In genomic region chr6:115511447-115511846, GRCm38 (mm10) we compare ENCODE assay signal across 25 mouse cellular contexts. TPM values are rescaled to one million over a fixed set of nuclear protein-coding genes. Genes with fewer than 3 reads are reported as not detected.
DNase-seq lines count a peak whose midpoint lies in the region; ATAC-seq lines count a peak whose summit lies in the region.
"Had no signal": no experiment of that assay in that cellular context is flagged by ENCODE, and none has a peak within 500 bp of the region (broad histone marks: within the 10 kb centered on the region; RNA-seq: fewer than 3 reads in every experiment).

No protein-coding gene starts in this region.

- H3K4me1 ChIP-seq in kidney, embryonic 15.5 days, result no peaks in the 10 kb centered on the region
- H3K4me1 ChIP-seq in midbrain, embryonic 14.5 days (ENCODE audit: control insufficient read depth, insufficient read depth, low read length), result no peaks in the 10 kb centered on the region
- H3K4me1 ChIP-seq: embryonic facial prominence, embryonic 13.5 days; forebrain, embryonic 12.5 days; heart, embryonic 10.5 days; limb, embryonic 12.5 days; liver, embryonic 12.5 days; lung, embryonic 15.5 days; midbrain, embryonic 15.5 days; neural tube, embryonic 12.5 days had no signal

- 88% methylated on average over 3 of the region's 3 CpGs for WGBS in kidney, embryonic 15.5 days
- WGBS in midbrain, embryonic 14.5 days, result 93% methylated on average over 3 of the region's 3 CpGs

- peaks cover 4% of the 10 kb centered on the region; the same call in 1 of the 2 replicates for H3K9me3 ChIP-seq in kidney, embryonic 15.5 days (replicated peaks)
- 0 out of 2 replicates have a peak, but pooled peaks cover 4% of the 10 kb centered on the region for H3K9me3 ChIP-seq in midbrain, embryonic 14.5 days (ENCODE audit: control insufficient read depth, low read length)
- H3K9me3 ChIP-seq: forebrain, embryonic 12.5 days; heart, embryonic 10.5 days; limb, embryonic 12.5 days; liver, embryonic 12.5 days; lung, embryonic 15.5 days; midbrain, embryonic 15.5 days had no signal

- no peak overlapping the region for H3K4me3 ChIP-seq in kidney, embryonic 15.5 days (replicated peaks)
- H3K4me3 ChIP-seq in midbrain, embryonic 14.5 days (replicated peaks; ENCODE audit: low read depth, low read length), result no peak overlapping the region
- H3K4me3 ChIP-seq: embryonic facial prominence, embryonic 13.5 days; erythroblast, embryonic 14.5 days; forebrain, embryonic 12.5 days; heart, embryonic 10.5 days; limb, embryonic 12.5 days; liver, embryonic 12.5 days; lung, embryonic 15.5 days; midbrain, embryonic 15.5 days; neural tube, embryonic 12.5 days had no signal

- DNase-seq in kidney, adult 9 months, result peak; percentile 9
- peak; percentile 99 for DNase-seq in adipocyte (ENCODE audit: low spot score)
- DNase-seq in adrenal gland, postnatal 14 days, result peak; percentile 73
- peak; percentile 36 to 45 for DNase-seq in lung, postnatal 4 days
- DNase-seq in c-Kit-positive CD71-positive TER-119-positive erythroid progenitor cells, embryonic 14.5 days (ENCODE audit: low spot score), result no peak
- DNase-seq in midbrain, embryonic 14.5 days, result no peak
- DNase-seq: cerebellum, adult 8-10 months; cerebellum, postnatal 36 days; embryo, embryonic 11 days; kidney, postnatal 36 days; layer of hippocampus, postnatal 36 days; right cerebral cortex, adult 18-20 months; thymus, adult 2 months had no signal

- H3K9ac ChIP-seq in kidney, embryonic 15.5 days, result no peak overlapping the region
- no peak overlapping the region for H3K9ac ChIP-seq in midbrain, embryonic 14.5 days (replicated peaks; ENCODE audit: low read length)
- H3K9ac ChIP-seq: embryonic facial prominence, embryonic 13.5 days; forebrain, embryonic 12.5 days; limb, embryonic 12.5 days; liver, embryonic 12.5 days; lung, embryonic 15.5 days; midbrain, embryonic 15.5 days; neural tube, embryonic 12.5 days had no signal

- no peaks in the 10 kb centered on the region for H3K27me3 ChIP-seq in kidney, embryonic 15.5 days
- H3K27me3 ChIP-seq in midbrain, embryonic 14.5 days (ENCODE audit: control insufficient read depth, insufficient read depth, low read length), result no peaks in the 10 kb centered on the region
- H3K27me3 ChIP-seq: embryonic facial prominence, embryonic 13.5 days; forebrain, embryonic 12.5 days; limb, embryonic 12.5 days; liver, embryonic 12.5 days; lung, embryonic 15.5 days; midbrain, embryonic 15.5 days; neural tube, embryonic 12.5 days had no signal

- H3K36me3 ChIP-seq in kidney, embryonic 15.5 days, result no peaks in the 10 kb centered on the region
- no peaks in the 10 kb centered on the region for H3K36me3 ChIP-seq in midbrain, embryonic 14.5 days (ENCODE audit: control insufficient read depth, insufficient read depth, low read length)
- H3K36me3 ChIP-seq: embryonic facial prominence, embryonic 13.5 days; forebrain, embryonic 12.5 days; heart, embryonic 10.5 days; limb, embryonic 12.5 days; liver, embryonic 12.5 days; lung, embryonic 15.5 days; midbrain, embryonic 15.5 days; neural tube, embryonic 12.5 days had no signal

- ATAC-seq in kidney, embryonic 15.5 days (replicated peaks; ENCODE audit: low FRiP score), result no peak
- no peak for ATAC-seq in midbrain, embryonic 14.5 days (ENCODE audit: low FRiP score, low TSS enrichment)
- ATAC-seq: hindbrain, postnatal 0 days; intestine, embryonic 16.5 days; liver, embryonic 12.5 days; midbrain, embryonic 15.5 days had no signal

- no peak overlapping the region for H3K4me2 ChIP-seq in kidney, embryonic 15.5 days
- H3K4me2 ChIP-seq in midbrain, embryonic 14.5 days (ENCODE audit: low read length), result no peak overlapping the region
- H3K4me2 ChIP-seq: embryonic facial prominence, embryonic 13.5 days; forebrain, embryonic 12.5 days; limb, embryonic 12.5 days; liver, embryonic 12.5 days; lung, embryonic 15.5 days; midbrain, embryonic 15.5 days; neural tube, embryonic 12.5 days had no signal

- H3K27ac ChIP-seq in kidney, embryonic 15.5 days, result no peak overlapping the region
- H3K27ac ChIP-seq in midbrain, embryonic 14.5 days (replicated peaks; ENCODE audit: low read depth, low read length), result no peak overlapping the region
- H3K27ac ChIP-seq: embryonic facial prominence, embryonic 13.5 days; forebrain, embryonic 12.5 days; heart, embryonic 10.5 days; hindbrain, postnatal 0 days; limb, embryonic 12.5 days; liver, embryonic 12.5 days; lung, embryonic 15.5 days; midbrain, embryonic 15.5 days; neural tube, embryonic 12.5 days had no signal

RNA-seq across cellular contexts. Expression of gene Tsen2, which starts 33.0 kb away (rescaled TPM):
- polyA plus RNA-seq in kidney, embryonic 15.5 days (2015; fragmentation: Nextera tagmentation; extraction: Ambion mirVana), result 31.3 and 32.9 TPM in 2 replicates
- 10.6 and 12.4 TPM in 2 replicates for total RNA-seq in adrenal gland, postnatal 14 days (2021)
- polyA plus RNA-seq in midbrain, embryonic 14.5 days (2014; fragmentation: Nextera tagmentation; extraction: Ambion mirVana), result 31.6 and 34.4 TPM in 2 replicates

Comparison
In these comparisons a context has a peak if more than half of its experiments do, and no peak if none do; other contexts are left out.
1. DNase-seq: peak in kidney, adult 9 months (single experiment), adipocyte (single experiment), adrenal gland, postnatal 14 days (single experiment) and lung, postnatal 4 days (2 of 2); none in c-Kit-positive CD71-positive TER-119-positive erythroid progenitor cells, embryonic 14.5 days (single experiment) and midbrain, embryonic 14.5 days (single experiment).